Mouse (Mus musculus): Measurements from ENCODE around the gene Filip1.

DNA sequence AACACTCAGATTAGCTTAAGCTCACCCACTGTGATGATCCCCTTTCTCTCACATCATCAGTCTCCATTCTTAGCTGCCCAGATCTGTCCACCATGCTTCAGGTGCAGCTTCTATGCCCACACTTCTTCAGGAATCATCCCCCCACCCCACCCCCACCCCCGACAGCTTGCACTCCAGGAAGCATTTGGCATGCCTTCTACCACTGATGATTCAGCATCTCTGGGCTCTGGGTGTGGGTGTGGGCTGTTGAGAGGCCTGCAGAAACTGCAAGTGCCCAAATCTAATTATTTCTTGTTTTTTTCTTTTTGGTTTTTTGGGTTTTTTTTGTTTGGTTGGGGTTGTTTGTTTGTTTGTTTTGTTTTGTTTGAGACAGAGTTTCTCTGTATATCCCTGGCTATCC lies 9.0 kb upstream of the Filip1 start:
- TF ChIP-seq CTCF (IDR thresholded peaks at IDR 0.05; ENCODE audit: extremely low read depth, insufficient read length, insufficient replicate concordance, low read depth, low read length), result no peak
- no peak for TF ChIP-seq POLR2A (IDR thresholded peaks at IDR 0.05; ENCODE audit: low read depth, low read length)
